Comparison of ENCODE assay signal across 18 mouse cellular contexts in genomic region chr1:86652675-86653074, GRCm38 (mm10). TPM values are rescaled to one million over a fixed set of nuclear protein-coding genes. Genes with fewer than 3 reads are reported as not detected.
A peak's percentile ranks its signal among the peaks of the same experiment; 100 is the strongest.
DNase-seq lines count a peak whose midpoint lies in the region; ATAC-seq and TF ChIP-seq lines count a peak whose summit lies in the region.
"Had no signal": no experiment of that assay in that cellular context is flagged by ENCODE, and none has a peak within 500 bp of the region (broad histone marks: within the 10 kb centered on the region; RNA-seq: fewer than 3 reads in every experiment).

No protein-coding gene starts in this region.

- H3K36me3 ChIP-seq in testis, adult 2 months (ENCODE audit: control insufficient read depth, insufficient read depth, low read length), result no peaks in the 10 kb centered on the region
- H3K36me3 ChIP-seq in neural tube, embryonic 15.5 days, result no peaks in the 10 kb centered on the region
- H3K36me3 ChIP-seq: heart, embryonic 12.5 days; limb, embryonic 15.5 days had no signal

- ATAC-seq in neural tube, embryonic 15.5 days (ENCODE audit: low FRiP score), result no peak

- H3K27ac ChIP-seq in layer of hippocampus, adult 2 months, result no peak overlapping the region
- no peak overlapping the region for H3K27ac ChIP-seq in testis, adult 2 months (ENCODE audit: control insufficient read depth, insufficient read depth, low read depth, low read length)
- H3K27ac ChIP-seq in neural tube, embryonic 15.5 days (replicated peaks), result no peak overlapping the region
- H3K27ac ChIP-seq: limb, embryonic 15.5 days had no signal

- TF ChIP-seq POLR2A in testis, adult 2 months (IDR thresholded peaks at IDR 0.05; ENCODE audit: control insufficient read depth, low read depth, low read length), result no peak

- no peaks in the 10 kb centered on the region for H3K27me3 ChIP-seq in testis, adult 2 months (ENCODE audit: control insufficient read depth, insufficient read depth, low read length)
- H3K27me3 ChIP-seq in neural tube, embryonic 15.5 days (replicated peaks), result no peaks in the 10 kb centered on the region
- H3K27me3 ChIP-seq: heart, embryonic 12.5 days; limb, embryonic 15.5 days had no signal

- WGBS in neural tube, embryonic 15.5 days, result 70% methylated on average over 4 of the region's 4 CpGs

- no peak overlapping the region for H3K4me3 ChIP-seq in layer of hippocampus, adult 2 months
- no peak overlapping the region for H3K4me3 ChIP-seq in testis, adult 2 months (ENCODE audit: control insufficient read depth, low read depth, low read length)
- H3K4me3 ChIP-seq in neural tube, embryonic 15.5 days (replicated peaks), result no peak overlapping the region
- H3K4me3 ChIP-seq: heart, embryonic 12.5 days; limb, embryonic 15.5 days had no signal

- no peaks in the 10 kb centered on the region; the same call in 1 of the 2 replicates for H3K4me1 ChIP-seq in testis, adult 2 months (ENCODE audit: control insufficient read depth, insufficient read depth, low read length)
- H3K4me1 ChIP-seq in neural tube, embryonic 15.5 days, result no peaks in the 10 kb centered on the region
- H3K4me1 ChIP-seq: heart, embryonic 12.5 days; limb, embryonic 15.5 days had no signal

- TF ChIP-seq CTCF in layer of hippocampus, adult 2 months (conservative IDR thresholded peaks at IDR 0.05), result peak; percentile 62
- peak; percentile 10; the same call in 1 of the 2 replicates for TF ChIP-seq CTCF in testis, adult 2 months (IDR thresholded peaks at IDR 0.05; ENCODE audit: control insufficient read depth, insufficient read depth, insufficient replicate concordance, low read depth, low read length)

- no peaks in the 10 kb centered on the region for H3K9me3 ChIP-seq in neural tube, embryonic 15.5 days (replicated peaks)
- H3K9me3 ChIP-seq: limb, embryonic 15.5 days had no signal

- DNase-seq in adrenal gland, postnatal 36 days, result peak; percentile 8 to 10
- no peak for DNase-seq in adrenal gland, postnatal 14 days
- no peak for DNase-seq in layer of hippocampus, adult 2 months (ENCODE audit: low spot score in 2 of 2)
- no peak for DNase-seq in layer of hippocampus, adult 11-12 months (ENCODE audit: low spot score)
- no peak for DNase-seq in testis, postnatal 10 days (ENCODE audit: low spot score)
- no peak for DNase-seq in cerebellum, postnatal 4 days (ENCODE audit: low spot score in 2 of 2)
- DNase-seq: B cell, adult 2 months; gastrocnemius, postnatal 25 days; kidney, postnatal 36 days; spleen, adult 18-20 months; thymus, postnatal 4 days had no signal

- H3K4me2 ChIP-seq in neural tube, embryonic 15.5 days, result no peak overlapping the region
- H3K4me2 ChIP-seq: heart, embryonic 12.5 days; limb, embryonic 15.5 days; midbrain, embryonic 11.5 days had no signal

- H3K9ac ChIP-seq in neural tube, embryonic 15.5 days (replicated peaks), result no peak overlapping the region
- H3K9ac ChIP-seq: heart, embryonic 12.5 days; limb, embryonic 15.5 days had no signal

RNA-seq across cellular contexts. Expression of gene Nppc, which starts 17.7 kb away (rescaled TPM):
- total RNA-seq in adrenal gland, postnatal 36 days (2021), result not detected
- total RNA-seq in adrenal gland, postnatal 14 days (2021), result 0.56 TPM in 1 of 2 replicates, not detected in the other
- total RNA-seq in layer of hippocampus, adult 2 months (2021), result 1 to 10 TPM; 6.4 to 8.3 TPM
- polyA plus RNA-seq in testis, adult 2 months (2012; rRNA removed), result 0.23 and 0.26 TPM in 2 replicates
- polyA plus RNA-seq in neural tube, embryonic 15.5 days (2015; fragmentation: Nextera tagmentation; extraction: Ambion mirVana), result 15.4 and 28.0 TPM in 2 replicates
- total RNA-seq: common myeloid progenitor, adult 5-6 weeks; hematopoietic stem cell, adult 5-6 weeks had no signal

RNA-seq across cellular contexts. Expression of gene Dis3l2, which starts 50.9 kb away (rescaled TPM):
- 10 to 100 TPM; 12.2 to 19.3 TPM for total RNA-seq in adrenal gland, postnatal 36 days (2021)
- total RNA-seq in adrenal gland, postnatal 14 days (2021), result 15.7 and 16.7 TPM in 2 replicates
- 10 to 100 TPM; 26.6 to 26.9 TPM for total RNA-seq in layer of hippocampus, adult 2 months (2021)
- polyA plus RNA-seq in testis, adult 2 months (2012; rRNA removed), result 27.5 and 29.4 TPM in 2 replicates
- polyA plus RNA-seq in neural tube, embryonic 15.5 days (2015; fragmentation: Nextera tagmentation; extraction: Ambion mirVana), result 32.9 and 34.2 TPM in 2 replicates

Comparison
In these comparisons a context has a peak if more than half of its experiments do, and no peak if none do; other contexts are left out.
1. DNase-seq: peak in adrenal gland, postnatal 36 days (2 of 2); none in adrenal gland, postnatal 14 days (single experiment), layer of hippocampus, adult 2 months (0 of 2), layer of hippocampus, adult 11-12 months (single experiment), testis, postnatal 10 days (single experiment) and cerebellum, postnatal 4 days (0 of 2).